Mouse (Mus musculus): ENCODE measurements at regions not wholly inside any gene's neighbourhood (a gene's known extent, or its start where the extent isn't known, plus 50 kb on each side); places are given as distances from the start of the nearest gene placed in this dataset.

GRCm38 (mm10) chr11:112953491-112953890 is 171.5 kb downstream of the Sox9 start:
- TF ChIP-seq CTCF (IDR thresholded peaks at IDR 0.05; ENCODE audit: extremely low read depth, insufficient read depth, low read length) (no peak), POLR2A (IDR thresholded peaks at IDR 0.05; ENCODE audit: extremely low read depth, insufficient read depth, low read length) (no peak)

Data from cortical plate, adult 2 months (tissue).